Mouse (Mus musculus) kidney, embryonic 14.5 days (tissue): Measurements from ENCODE around the gene Lexm. TPM values are rescaled to one million over a fixed set of nuclear protein-coding genes. Genes with fewer than 3 reads are reported as not detected.

ENCODE experiments used
- ATAC-seq: fragments of 200-750 bp; cut with Nextera tagmentation; 2 replicates; pipeline ENCODE4 v1.8.0; 2017; ENCODE audit warnings: moderate number of reproducible peaks, mild to moderate bottlenecking, moderate TSS enrichment, moderate library complexity; ENCODE audit not compliant: low FRiP score, low TSS enrichment
- H3K27ac ChIP-seq: fragments of 300-500 bp; sonication (generic); 2 replicates; pipeline ENCODE4 v1.5.1; 2014; ENCODE audit warnings: low read depth, mild to moderate bottlenecking, low read length, moderate library complexity, mixed read lengths
- H3K27me3 ChIP-seq: fragments of 300-500 bp; sonication (generic); 2 replicates; pipeline ENCODE4 v1.6.1; 2014; ENCODE audit warnings: mild to moderate bottlenecking, low read length; ENCODE audit not compliant: control insufficient read depth, insufficient read depth
- H3K36me3 ChIP-seq: fragments of 300-500 bp; sonication (generic); 2 replicates; pipeline ENCODE4 v1.6.1; 2014; ENCODE audit warnings: low read length, mixed read lengths; ENCODE audit not compliant: control insufficient read depth, insufficient read depth
- H3K4me1 ChIP-seq: fragments of 300-500 bp; sonication (generic); 2 replicates; pipeline ENCODE4 v1.6.1; 2014; ENCODE audit warnings: low read length, mixed read lengths; ENCODE audit not compliant: control insufficient read depth, insufficient read depth
- H3K4me2 ChIP-seq: fragments of 300-500 bp; sonication (generic); replicated peaks from 2 replicates; pipeline ENCODE4 v1.6.1; 2014; ENCODE audit warnings: low read depth, mild to moderate bottlenecking, low read length
- H3K4me3 ChIP-seq: fragments of 300-500 bp; sonication (generic); 2 replicates; pipeline ENCODE4 v1.5.1; 2014; ENCODE audit warnings: mild to moderate bottlenecking, low read length
- H3K9ac ChIP-seq: fragments of 300-500 bp; sonication (generic); 2 replicates; pipeline ENCODE4 v1.6.1; 2014; ENCODE audit warnings: low read depth, mild to moderate bottlenecking, low read length, moderate library complexity
- H3K9me3 ChIP-seq: fragments of 300-500 bp; sonication (generic); 2 replicates; pipeline ENCODE4 v1.6.1; 2016; ENCODE audit warnings: low read length; ENCODE audit not compliant: control insufficient read depth
- WGBS: fragments of 180-500 bp; shearing (Covaris S2); extraction: QIAGEN DNeasy Blood & Tissue Kit; methylation state at CpG from one replicate; pipeline ENCODE4 v1.1.7; 2014; 5-methylcytosine and 5-hydroxymethylcytosine counted together
- polyA plus RNA-seq: library from polyadenylated mRNA; unstranded; fragments of >200 nt; fragmentation: Nextera tagmentation; extraction: Ambion mirVana; gene quantifications from 2 replicates; pipeline ENCODE4 v1.2.1, GENCODE M21; 2014

Gene Lexm
- polyA plus RNA-seq, 1 experiment from 2014 or later = not detected

- peaks cover 27% of the 10 kb centered on the region for H3K4me1 ChIP-seq
- 48% methylated on average over 9 of the region's 9 CpGs for WGBS
- no peak overlapping the region; the same call in 1 of the 2 replicates for H3K9ac ChIP-seq
- no peak for ATAC-seq
- no peak overlapping the region for H3K27ac ChIP-seq
- H3K36me3 ChIP-seq = peaks cover 38% of the 10 kb centered on the region
- no peaks in the 10 kb centered on the region for H3K27me3 ChIP-seq
- H3K9me3 ChIP-seq = no peaks in the 10 kb centered on the region
- H3K4me2 ChIP-seq = peak overlapping the region; percentile 87
- H3K4me3 ChIP-seq = peak overlapping the region; percentile 93
These were observed 53.9 kb downstream of the Lexm start for GRCm38 (mm10) chr4:106562837-106563790.

GRCm38 (mm10) chr4:106562006-106562405, 55.0 kb downstream of the Lexm start:
- H3K9me3 ChIP-seq = no peaks in the 10 kb centered on the region
- peak overlapping the region; percentile 81 for H3K9ac ChIP-seq
- no peaks in the 10 kb centered on the region for H3K27me3 ChIP-seq
- peak overlapping the region; percentile 87 for H3K4me2 ChIP-seq
- no peak overlapping the region for H3K27ac ChIP-seq
- no peak for ATAC-seq
- WGBS = 15% methylated on average over 6 of the region's 6 CpGs
- peak overlapping the region; percentile 93 for H3K4me3 ChIP-seq
- H3K36me3 ChIP-seq = peaks cover 28% of the 10 kb centered on the region
- peaks cover 27% of the 10 kb centered on the region for H3K4me1 ChIP-seq

- peak within 1 kb of the TSS; percentile 93 for H3K4me3 ChIP-seq
- peaks cover 19% of the 10 kb centered on the region for H3K36me3 ChIP-seq
- peak within 1 kb of the TSS; percentile 75 for H3K27ac ChIP-seq
- H3K27me3 ChIP-seq = no peaks in the 10 kb centered on the region
- under 1% methylated on average over 85 of the region's 89 CpGs for WGBS
- H3K9ac ChIP-seq = peak within 1 kb of the TSS; percentile 81
- no peaks in the 10 kb centered on the region for H3K9me3 ChIP-seq
- peak within 1 kb of the TSS; percentile 87 for H3K4me2 ChIP-seq
- peak; percentile 97 for ATAC-seq
- H3K4me1 ChIP-seq = peaks cover 27% of the 10 kb centered on the region
These were observed 55.9 kb downstream of the Lexm start, which contains the start of gene Dhcr24 for GRCm38 (mm10) chr4:106560846-106561781. Gene Dhcr24 (plus strand): TSS chr4:106561038.

GRCm38 (mm10) chr4:106560213-106560845, 56.7 kb downstream of the Lexm start:
- ATAC-seq = peak; percentile 71; the same call in 1 of the 2 replicates
- WGBS = under 1% methylated on average over 20 of the region's 20 CpGs
- peak overlapping the region; percentile 67 for H3K27ac ChIP-seq

GRCm38 (mm10) chr4:106559343-106560212, 57.5 kb downstream of the Lexm start:
- no peak for ATAC-seq
- Histone ChIP-seq H3K4me3 (peak overlapping the region; percentile 93; the same call in 1 of the 2 replicates), H3K27ac (no peak overlapping the region), H3K4me1 (peaks cover 27% of the 10 kb centered on the region), H3K27me3 (no peaks in the 10 kb centered on the region), H3K9ac (peak overlapping the region; percentile 50; the same call in 1 of the 2 replicates), H3K36me3 (peaks cover 5% of the 10 kb centered on the region; the same call in 1 of the 2 replicates), H3K4me2 (peak overlapping the region; percentile 87), H3K9me3 (no peaks in the 10 kb centered on the region)
- WGBS = 28% methylated on average over 13 of the region's 13 CpGs

More at GRCm38 (mm10) chr4:106560213-106560845, 56.7 kb downstream of the Lexm start:
- Histone ChIP-seq H3K4me3 (peak overlapping the region; percentile 93), H3K36me3 (peaks cover 11% of the 10 kb centered on the region; the same call in 1 of the 2 replicates), H3K4me1 (peaks cover 27% of the 10 kb centered on the region), H3K9ac (peak overlapping the region; percentile 50), H3K9me3 (no peaks in the 10 kb centered on the region), H3K4me2 (peak overlapping the region; percentile 87), H3K27me3 (no peaks in the 10 kb centered on the region)

GRCm38 (mm10) chr4:106557978-106558377, 59.1 kb downstream of the Lexm start:
- Histone ChIP-seq H3K27ac (no peak overlapping the region), H3K9me3 (no peaks in the 10 kb centered on the region), H3K4me3 (no peak overlapping the region), H3K9ac (no peak overlapping the region), H3K27me3 (no peaks in the 10 kb centered on the region), H3K36me3 (no peaks in the 10 kb centered on the region), H3K4me2 (no peak overlapping the region), H3K4me1 (peaks cover 19% of the 10 kb centered on the region)
- no peak for ATAC-seq
- WGBS = no CpG with 5 or more reads among the region's 1 CpGs

GRCm38 (mm10) chr4:106557262-106557661, 59.8 kb downstream of the Lexm start:
- 71% methylated on average over 5 of the region's 5 CpGs for WGBS

More at GRCm38 (mm10) chr4:106557262-106557661, 59.8 kb downstream of the Lexm start:
- H3K4me1 ChIP-seq = peaks cover 14% of the 10 kb centered on the region; the same call in 1 of the 2 replicates
- H3K36me3 ChIP-seq = no peaks in the 10 kb centered on the region
- H3K27me3 ChIP-seq = no peaks in the 10 kb centered on the region
- H3K27ac ChIP-seq = no peak overlapping the region
- no peaks in the 10 kb centered on the region for H3K9me3 ChIP-seq
- no peak overlapping the region for H3K9ac ChIP-seq
- no peak for ATAC-seq
- H3K4me2 ChIP-seq = no peak overlapping the region
- H3K4me3 ChIP-seq = no peak overlapping the region
